Mouse (Mus musculus): ENCODE measurements around the gene Iqce.

DNA sequence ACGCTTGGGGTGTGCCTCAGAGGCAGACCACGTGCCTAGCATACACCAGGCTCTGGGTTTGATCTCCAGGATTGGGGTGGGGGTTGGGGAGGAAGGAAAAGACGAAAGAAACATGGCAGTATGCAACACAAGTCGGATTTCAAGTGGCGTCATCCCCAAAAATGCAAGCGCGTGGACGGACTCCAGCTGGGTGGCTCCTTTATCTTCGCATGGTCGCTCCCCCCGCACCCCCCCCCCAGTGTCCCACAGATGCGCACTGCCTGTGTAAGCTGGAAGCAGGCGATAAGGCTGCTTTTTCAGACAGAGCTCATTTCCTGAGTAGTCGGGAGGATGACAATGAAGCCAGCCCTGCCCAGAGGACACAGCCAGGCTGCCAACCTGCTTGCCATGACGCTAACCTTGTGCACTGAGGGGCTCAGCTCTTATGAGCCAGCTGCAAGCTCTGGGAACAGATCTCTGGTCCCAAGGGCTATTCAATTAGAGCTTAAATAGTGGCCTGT is 57.4 kb downstream of the Iqce start:
- no peak for TF ChIP-seq POLR2A (IDR thresholded peaks at IDR 0.05; ENCODE audit: insufficient read depth, low read depth, low read length)
- no peak for TF ChIP-seq CTCF (IDR thresholded peaks at IDR 0.05; ENCODE audit: insufficient read depth, low read depth, low read length)
